Mouse (Mus musculus) forebrain, embryonic 14.5 days (tissue): Measurements from ENCODE around the gene Plcd1. TPM values are rescaled to one million over a fixed set of nuclear protein-coding genes. Genes with fewer than 3 reads are reported as not detected.

Experiments
- ATAC-seq: fragments of 200-750 bp; cut with Nextera tagmentation; 2 replicates; pipeline ENCODE4 v1.8.0; 2017; ENCODE audit warnings: mild to moderate bottlenecking, moderate library complexity
- DNase-seq: peaks from one replicate; pipeline ENCODE4 v3.0.0-alpha.2; 2015; ENCODE audit warnings: low spot score
- H3K27ac ChIP-seq: fragments of 300-500 bp; sonication (generic); 2 replicates; pipeline ENCODE4 v1.5.1; 2014; ENCODE audit warnings: low read depth, mild to moderate bottlenecking, control low read depth, low read length, moderate library complexity
- H3K27me3 ChIP-seq: fragments of 300-500 bp; sonication (generic); replicated peaks from 2 replicates; pipeline ENCODE4 v1.6.1; 2014; ENCODE audit warnings: low read length, control low read depth, mixed read lengths; ENCODE audit not compliant: control insufficient read depth, insufficient read depth
- H3K36me3 ChIP-seq: fragments of 300-500 bp; sonication (generic); 2 replicates; pipeline ENCODE4 v1.6.1; 2014; ENCODE audit warnings: low read length, control low read depth; ENCODE audit not compliant: control insufficient read depth, insufficient read depth
- H3K4me1 ChIP-seq: fragments of 300-500 bp; sonication (generic); 2 replicates; pipeline ENCODE4 v1.6.1; 2014; ENCODE audit warnings: antibody characterized with exemption, low read length, control low read depth; ENCODE audit not compliant: control insufficient read depth, insufficient read depth
- H3K4me2 ChIP-seq: fragments of 300-500 bp; sonication (generic); 2 replicates; pipeline ENCODE4 v1.6.1; 2014; ENCODE audit warnings: mild to moderate bottlenecking, control low read depth, low read length
- H3K4me3 ChIP-seq: fragments of 300-500 bp; sonication (generic); 2 replicates; pipeline ENCODE4 v1.5.1; 2014; ENCODE audit warnings: low read depth, low read length, control low read depth
- H3K9ac ChIP-seq: fragments of 300-500 bp; sonication (generic); 2 replicates; pipeline ENCODE4 v1.6.1; 2014; ENCODE audit warnings: mild to moderate bottlenecking, low read length, control low read depth, moderate library complexity
- H3K9me3 ChIP-seq: fragments of 300-500 bp; sonication (generic); replicated peaks from 2 replicates; pipeline ENCODE4 v1.6.1; 2016; ENCODE audit warnings: low read length, control low read depth, mixed read lengths; ENCODE audit not compliant: control insufficient read depth
- WGBS: fragments of 180-500 bp; shearing (Covaris S2); extraction: QIAGEN DNeasy Blood & Tissue Kit; methylation state at CpG from one replicate; pipeline ENCODE4 v1.1.7; 2014; 5-methylcytosine and 5-hydroxymethylcytosine counted together
- polyA plus RNA-seq: library from polyadenylated mRNA; unstranded; fragments of >200 nt; fragmentation: Nextera tagmentation; extraction: Ambion mirVana; gene quantifications from 2 replicates; pipeline ENCODE4 v1.2.1, GENCODE M21; 2014

Plcd1 gene
- polyA plus RNA-seq, 1 experiment from 2014 or later: 10.5 TPM

- Histone ChIP-seq H3K9me3 (no peaks in the 10 kb centered on the region), H3K27ac (no peak overlapping the region), H3K4me3 (no peak overlapping the region), H3K4me2 (no peak overlapping the region), H3K36me3 (no peaks in the 10 kb centered on the region), H3K4me1 (no peaks in the 10 kb centered on the region), H3K9ac (no peak overlapping the region), H3K27me3 (no peaks in the 10 kb centered on the region)
- DNase-seq (no peak), ATAC-seq (no peak)
- 91% methylated on average over 17 of the region's 17 CpGs for WGBS
Measured at GRCm38 (mm10) chr9:119114911-119115310, 21.6 kb upstream of the Plcd1 start.

- 45% methylated on average over 3 of the region's 3 CpGs for WGBS
- Histone ChIP-seq H3K36me3 (no peaks in the 10 kb centered on the region), H3K4me3 (no peak overlapping the region), H3K9me3 (no peaks in the 10 kb centered on the region), H3K4me2 (no peak overlapping the region), H3K27me3 (no peaks in the 10 kb centered on the region), H3K4me1 (no peaks in the 10 kb centered on the region), H3K9ac (no peak overlapping the region), H3K27ac (no peak overlapping the region)
- DNase-seq (no peak), ATAC-seq (no peak)
Measured at GRCm38 (mm10) chr9:119110640-119111039, 17.3 kb upstream of the Plcd1 start.

DNA sequence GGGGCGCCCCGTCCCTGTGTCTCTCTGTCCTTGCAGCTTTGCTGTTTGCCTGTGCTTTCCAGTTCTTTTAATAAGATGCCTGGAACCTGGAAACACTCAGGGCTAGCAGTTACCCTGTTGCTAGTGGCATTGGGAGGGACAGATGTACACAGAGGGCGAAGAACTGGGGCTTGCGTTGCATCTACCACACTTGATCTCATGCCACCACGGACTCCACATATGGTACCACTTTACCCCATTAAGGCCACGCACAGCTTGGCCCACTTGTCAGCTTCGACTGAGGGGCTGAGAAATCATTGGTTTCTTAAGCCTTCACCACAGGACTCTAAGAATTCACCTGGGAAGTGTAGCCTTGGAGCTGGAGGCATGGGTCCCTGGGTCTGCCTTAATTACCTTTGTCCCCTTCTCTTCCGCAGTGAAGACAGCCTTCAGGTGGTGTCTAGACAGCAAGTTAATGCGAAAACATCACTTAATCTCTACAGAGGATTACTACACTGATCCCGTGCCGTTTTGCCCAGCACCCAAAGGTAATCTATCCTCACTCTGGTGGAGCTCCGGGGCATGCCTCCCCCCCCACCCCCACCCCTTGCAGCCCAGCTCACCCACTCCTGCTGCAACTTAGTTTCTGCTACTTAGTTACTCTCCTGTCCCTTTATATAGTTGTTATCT lies 16.5 kb upstream of the Plcd1 start:
- ATAC-seq (no peak), DNase-seq (no peak)
- Histone ChIP-seq H3K27ac (no peak overlapping the region), H3K27me3 (no peaks in the 10 kb centered on the region), H3K9ac (no peak overlapping the region), H3K36me3 (no peaks in the 10 kb centered on the region), H3K4me2 (no peak overlapping the region), H3K9me3 (no peaks in the 10 kb centered on the region), H3K4me3 (no peak overlapping the region), H3K4me1 (no peaks in the 10 kb centered on the region)
- 54% methylated on average over 12 of the region's 12 CpGs for WGBS

DNA sequence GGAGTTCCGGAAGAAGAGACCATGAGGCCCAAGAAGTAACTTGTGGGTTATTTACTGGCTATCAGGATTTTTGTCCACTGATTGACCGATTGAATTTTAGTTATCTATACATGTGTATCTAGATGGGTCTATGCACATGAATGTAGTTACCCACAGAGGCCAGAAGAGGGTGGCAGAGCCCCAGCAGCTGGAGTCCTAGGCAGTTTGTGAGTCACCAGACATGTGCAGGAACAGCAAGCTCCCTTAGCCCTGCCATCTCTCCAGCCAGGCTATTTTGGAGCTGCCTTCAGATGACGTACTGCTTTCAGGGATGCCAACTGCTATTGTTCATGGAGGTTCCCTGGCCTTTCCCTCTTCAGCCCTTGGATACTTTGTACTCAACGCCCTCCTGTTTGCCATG lies 14.3 kb upstream of the Plcd1 start:
- H3K9ac ChIP-seq: no peak overlapping the region
- ATAC-seq: no peak
- H3K9me3 ChIP-seq: no peaks in the 10 kb centered on the region
- H3K27me3 ChIP-seq: no peaks in the 10 kb centered on the region
- no peak for DNase-seq
- no peak overlapping the region for H3K27ac ChIP-seq
- H3K4me3 ChIP-seq: no peak overlapping the region
- WGBS: 84% methylated on average over 4 of the region's 4 CpGs
- 0 out of 2 replicates have a peak, but pooled peaks cover 3% of the 10 kb centered on the region for H3K4me1 ChIP-seq
- H3K4me2 ChIP-seq: no peak overlapping the region
- no peaks in the 10 kb centered on the region for H3K36me3 ChIP-seq

GRCm38 (mm10) chr9:119102783-119103113 lies 9.4 kb upstream of the Plcd1 start:
- no peak for ATAC-seq

GRCm38 (mm10) chr9:119101992-119102782 lies 8.9 kb upstream of the Plcd1 start, which contains the start of gene Dlec1:
Dlec1 (plus strand) TSS chr9:119102478.
- H3K36me3 ChIP-seq: no peaks in the 10 kb centered on the region
- peak within 1 kb of the TSS; percentile 73 for H3K4me2 ChIP-seq
- H3K27ac ChIP-seq: no peak within 1 kb of the TSS

More at GRCm38 (mm10) chr9:119102783-119103113, 9.4 kb upstream of the Plcd1 start:
- peak overlapping the region; percentile 53 for H3K9ac ChIP-seq
- H3K27ac ChIP-seq: no peak overlapping the region
- peak overlapping the region; percentile 58 for H3K4me3 ChIP-seq
- WGBS: 2% methylated on average over 19 of the region's 19 CpGs
- peaks cover 6% of the 10 kb centered on the region; the same call in 1 of the 2 replicates for H3K4me1 ChIP-seq
- no peaks in the 10 kb centered on the region for H3K27me3 ChIP-seq
- H3K9me3 ChIP-seq: no peaks in the 10 kb centered on the region
- no peaks in the 10 kb centered on the region for H3K36me3 ChIP-seq
- peak overlapping the region; percentile 73 for H3K4me2 ChIP-seq
- no peak for DNase-seq

GRCm38 (mm10) chr9:119100177-119100898 lies 7.0 kb upstream of the Plcd1 start:
- Histone ChIP-seq H3K4me3 (no peak overlapping the region), H3K4me2 (no peak overlapping the region), H3K9me3 (no peaks in the 10 kb centered on the region), H3K4me1 (peaks cover 6% of the 10 kb centered on the region; the same call in 1 of the 2 replicates), H3K36me3 (no peaks in the 10 kb centered on the region), H3K9ac (no peak overlapping the region), H3K27ac (no peak overlapping the region), H3K27me3 (no peaks in the 10 kb centered on the region)
- peak; percentile 40 for DNase-seq
- WGBS: 17% methylated on average over 15 of the region's 15 CpGs
- ATAC-seq: no peak

More at GRCm38 (mm10) chr9:119101992-119102782, 8.9 kb upstream of the Plcd1 start, which contains the start of gene Dlec1:
- Histone ChIP-seq H3K4me1 (peaks cover 6% of the 10 kb centered on the region; the same call in 1 of the 2 replicates), H3K9me3 (no peaks in the 10 kb centered on the region), H3K4me3 (peak within 1 kb of the TSS; percentile 58), H3K9ac (peak within 1 kb of the TSS; percentile 53), H3K27me3 (no peaks in the 10 kb centered on the region)
- DNase-seq (peak; percentile 94), ATAC-seq (peak; percentile 93)
- 3% methylated on average over 44 of the region's 44 CpGs for WGBS

- H3K4me1 ChIP-seq: peaks cover 6% of the 10 kb centered on the region; the same call in 1 of the 2 replicates
- WGBS: 64% methylated on average over 13 of the region's 13 CpGs
- ATAC-seq (no peak), DNase-seq (no peak)
- no peak overlapping the region for H3K27ac ChIP-seq
- H3K4me3 ChIP-seq: no peak overlapping the region
- H3K4me2 ChIP-seq: no peak overlapping the region
- H3K27me3 ChIP-seq: peaks cover 19% of the 10 kb centered on the region
- H3K9me3 ChIP-seq: no peaks in the 10 kb centered on the region
- H3K36me3 ChIP-seq: no peaks in the 10 kb centered on the region
- no peak overlapping the region for H3K9ac ChIP-seq
Measured at GRCm38 (mm10) chr9:119094462-119095109, 1.3 kb upstream of the Plcd1 start.
